Mouse (Mus musculus) forebrain, embryonic 11.5 days (tissue): ENCODE data around the gene Fbxl15. TPM values are rescaled to one million over a fixed set of nuclear protein-coding genes. Genes with fewer than 3 reads are reported as not detected.

Experiments
- ATAC-seq: fragments of 200-750 bp; cut with Nextera tagmentation; replicated peaks from 2 replicates; pipeline ENCODE4 v1.8.0; 2017; ENCODE audit warnings: moderate TSS enrichment; ENCODE audit not compliant: low FRiP score
- DNase-seq: peaks from one replicate; pipeline ENCODE4 v3.0.0-alpha.2; 2017; ENCODE audit warnings: low spot score
- H3K27ac ChIP-seq: fragments of 300-500 bp; sonication (generic); 2 replicates; pipeline ENCODE4 v1.5.1; 2014; ENCODE audit warnings: low read depth, low read length
- H3K27me3 ChIP-seq: fragments of 300-500 bp; sonication (generic); 2 replicates; pipeline ENCODE4 v1.6.1; 2014; ENCODE audit warnings: mild to moderate bottlenecking, low read length, mixed read lengths; ENCODE audit not compliant: control insufficient read depth, insufficient read depth
- H3K36me3 ChIP-seq: fragments of 300-500 bp; sonication (generic); 2 replicates; pipeline ENCODE4 v1.6.1; 2014; ENCODE audit warnings: mild to moderate bottlenecking, low read length, moderate library complexity, mixed read lengths; ENCODE audit not compliant: control insufficient read depth, insufficient read depth
- H3K4me1 ChIP-seq: fragments of 300-500 bp; sonication (generic); replicated peaks from 2 replicates; pipeline ENCODE4 v1.6.1; 2014; ENCODE audit warnings: low read length, mixed read lengths; ENCODE audit not compliant: control insufficient read depth, insufficient read depth
- H3K4me2 ChIP-seq: fragments of 300-500 bp; sonication (generic); 2 replicates; pipeline ENCODE4 v1.6.1; 2014; ENCODE audit warnings: low read depth, mild to moderate bottlenecking, low read length, moderate library complexity, mixed read lengths; ENCODE audit not compliant: severe bottlenecking
- H3K4me3 ChIP-seq: fragments of 300-500 bp; sonication (generic); 2 replicates; pipeline ENCODE4 v1.5.1; 2014; ENCODE audit warnings: low read depth, low read length
- H3K9ac ChIP-seq: fragments of 300-500 bp; sonication (generic); 2 replicates; pipeline ENCODE4 v1.6.1; 2014; ENCODE audit warnings: low read length
- H3K9me3 ChIP-seq: fragments of 300-500 bp; sonication (generic); 2 replicates; pipeline ENCODE4 v1.6.1; 2016; ENCODE audit warnings: low read length, mixed read lengths; ENCODE audit not compliant: control insufficient read depth
- WGBS: fragments of 180-500 bp; shearing (Covaris S2); extraction: QIAGEN DNeasy Blood & Tissue Kit; methylation state at CpG from one replicate; pipeline ENCODE4 v1.1.7; 2014; 5-methylcytosine and 5-hydroxymethylcytosine counted together
- polyA plus RNA-seq: library from polyadenylated mRNA; unstranded; fragments of >200 nt; fragmentation: Nextera tagmentation; extraction: Ambion mirVana; gene quantifications from 2 replicates; pipeline ENCODE4 v1.2.1, GENCODE M21; 2014

Gene Fbxl15
- polyA plus RNA-seq, 1 experiment from 2014 or later: 25.8 TPM

- Histone ChIP-seq H3K27ac (no peak overlapping the region), H3K9me3 (no peaks in the 10 kb centered on the region), H3K4me2 (no peak overlapping the region), H3K27me3 (peaks cover 7% of the 10 kb centered on the region), H3K9ac (no peak overlapping the region), H3K36me3 (no peaks in the 10 kb centered on the region), H3K4me3 (no peak overlapping the region), H3K4me1 (peaks cover 7% of the 10 kb centered on the region; the same call in 1 of the 2 replicates)
- WGBS: 58% methylated on average over 4 of the region's 4 CpGs
- ATAC-seq: no peak
- no peak for DNase-seq
These were observed 30.4 kb downstream of the Fbxl15 start for GRCm38 (mm10) chr19:46358381-46358780.

DNA sequence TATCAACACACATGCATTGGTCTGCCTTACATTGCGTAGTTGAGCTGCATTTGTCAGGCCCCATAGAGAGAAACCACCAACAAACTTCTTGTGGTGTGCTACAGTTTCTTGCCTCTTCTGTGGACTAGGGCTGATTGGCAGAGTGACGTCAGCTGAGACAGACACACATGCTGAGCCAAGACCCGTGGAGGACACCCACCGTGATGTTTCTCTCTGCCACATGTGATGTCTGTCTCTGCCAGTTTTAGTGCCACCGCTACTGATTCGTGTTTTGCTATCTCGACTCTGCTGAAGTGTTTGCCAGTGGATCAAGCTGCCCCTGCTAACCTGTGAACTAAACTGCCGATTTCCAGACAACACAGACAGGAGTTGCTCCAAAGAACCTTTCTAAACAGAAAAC, 34.1 kb downstream of the Fbxl15 start:
- no peak for DNase-seq
- H3K9me3 ChIP-seq: no peaks in the 10 kb centered on the region
- H3K27me3 ChIP-seq: peaks cover 6% of the 10 kb centered on the region
- peaks cover 5% of the 10 kb centered on the region; the same call in 1 of the 2 replicates for H3K4me1 ChIP-seq
- ATAC-seq: no peak
- no peak overlapping the region for H3K27ac ChIP-seq
- WGBS: 91% methylated on average over 8 of the region's 8 CpGs
- no peaks in the 10 kb centered on the region for H3K36me3 ChIP-seq
- no peak overlapping the region for H3K4me2 ChIP-seq
- no peak overlapping the region for H3K9ac ChIP-seq
- no peak overlapping the region for H3K4me3 ChIP-seq

GRCm38 (mm10) chr19:46363294-46364009, 35.5 kb downstream of the Fbxl15 start:
- 86% methylated on average over 11 of the region's 11 CpGs for WGBS
- Histone ChIP-seq H3K27me3 (no peaks in the 10 kb centered on the region), H3K4me2 (no peak overlapping the region), H3K9me3 (no peaks in the 10 kb centered on the region), H3K27ac (no peak overlapping the region), H3K4me3 (no peak overlapping the region), H3K36me3 (no peaks in the 10 kb centered on the region), H3K9ac (no peak overlapping the region), H3K4me1 (no peaks in the 10 kb centered on the region)
- DNase-seq: no peak
- no peak for ATAC-seq

- no peak overlapping the region for H3K4me3 ChIP-seq
- no peak overlapping the region for H3K9ac ChIP-seq
- no peaks in the 10 kb centered on the region for H3K36me3 ChIP-seq
- H3K27ac ChIP-seq: no peak overlapping the region
- no peaks in the 10 kb centered on the region for H3K4me1 ChIP-seq
- H3K4me2 ChIP-seq: no peak overlapping the region
- ATAC-seq: no peak
- no peaks in the 10 kb centered on the region for H3K9me3 ChIP-seq
- H3K27me3 ChIP-seq: no peaks in the 10 kb centered on the region
- 90% methylated on average over 23 of the region's 23 CpGs for WGBS
- no peak for DNase-seq
These were observed 40.0 kb downstream of the Fbxl15 start for GRCm38 (mm10) chr19:46367798-46368590.

GRCm38 (mm10) chr19:46369204-46369603, 41.2 kb downstream of the Fbxl15 start:
- no peak overlapping the region for H3K4me3 ChIP-seq
- no peaks in the 10 kb centered on the region for H3K36me3 ChIP-seq
- H3K27me3 ChIP-seq: no peaks in the 10 kb centered on the region
- peak; percentile 61 for DNase-seq
- no peak overlapping the region for H3K9ac ChIP-seq
- no peaks in the 10 kb centered on the region for H3K4me1 ChIP-seq
- ATAC-seq: no peak
- no peak overlapping the region for H3K27ac ChIP-seq
- 38% methylated on average over 4 of the region's 4 CpGs for WGBS
- no peaks in the 10 kb centered on the region for H3K9me3 ChIP-seq
- H3K4me2 ChIP-seq: no peak overlapping the region

DNA sequence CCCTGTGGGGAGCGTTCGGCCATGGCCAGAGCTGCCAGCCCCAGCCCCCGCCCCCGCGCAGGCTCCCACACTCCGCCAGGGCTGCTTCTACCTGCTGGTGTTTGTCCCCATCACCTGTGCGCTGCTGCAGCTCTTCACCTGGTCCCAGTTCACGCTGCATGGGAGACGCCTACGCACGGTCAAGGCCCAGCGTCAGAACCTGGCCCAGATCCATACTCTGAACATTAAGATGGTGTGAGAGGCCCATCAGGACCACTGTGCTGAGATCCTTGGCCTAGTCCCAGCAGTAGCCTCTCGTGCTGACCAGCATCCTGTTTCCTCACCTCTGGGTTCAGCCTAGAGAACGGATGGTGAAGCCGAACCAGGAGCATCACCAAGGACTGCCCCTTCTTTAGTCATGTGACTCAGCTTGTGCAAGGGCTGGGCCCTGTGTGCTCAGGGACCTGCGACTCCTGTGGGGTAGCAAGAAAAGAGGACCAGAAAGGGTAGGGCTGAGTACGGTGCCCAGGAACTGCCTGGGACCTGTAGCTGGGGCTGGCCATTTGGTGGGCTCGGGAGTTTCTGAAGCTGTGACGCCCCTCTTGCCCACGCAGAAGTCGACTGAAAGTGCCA, 46.6 kb downstream of the Fbxl15 start:
- ATAC-seq (0 out of 2 replicates have a peak, but pooled peaks have one; percentile 27), DNase-seq (no peak)
- 46% methylated on average over 21 of the region's 21 CpGs for WGBS
- Histone ChIP-seq H3K27me3 (no peaks in the 10 kb centered on the region), H3K4me3 (no peak overlapping the region), H3K9me3 (no peaks in the 10 kb centered on the region), H3K36me3 (peaks cover 3% of the 10 kb centered on the region), H3K4me2 (no peak overlapping the region), H3K4me1 (no peaks in the 10 kb centered on the region), H3K9ac (no peak overlapping the region), H3K27ac (no peak overlapping the region)

- Histone ChIP-seq H3K27ac (no peak overlapping the region), H3K27me3 (no peaks in the 10 kb centered on the region), H3K4me2 (no peak overlapping the region), H3K4me3 (no peak overlapping the region), H3K4me1 (no peaks in the 10 kb centered on the region), H3K9me3 (no peaks in the 10 kb centered on the region), H3K9ac (no peak overlapping the region), H3K36me3 (peaks cover 5% of the 10 kb centered on the region)
- 64% methylated on average over 5 of the region's 5 CpGs for WGBS
- DNase-seq (no peak), ATAC-seq (no peak)
These were observed 47.5 kb downstream of the Fbxl15 start for GRCm38 (mm10) chr19:46375489-46375888.

- 70% methylated on average over 4 of the region's 4 CpGs for WGBS
- no peak for DNase-seq
- H3K27ac ChIP-seq: no peak overlapping the region
These were observed 47.9 kb downstream of the Fbxl15 start for GRCm38 (mm10) chr19:46375891-46376290.

More at GRCm38 (mm10) chr19:46375891-46376290, 47.9 kb downstream of the Fbxl15 start:
- Histone ChIP-seq H3K4me2 (no peak overlapping the region), H3K9me3 (no peaks in the 10 kb centered on the region), H3K36me3 (peaks cover 9% of the 10 kb centered on the region), H3K4me1 (no peaks in the 10 kb centered on the region), H3K9ac (no peak overlapping the region), H3K27me3 (no peaks in the 10 kb centered on the region), H3K4me3 (no peak overlapping the region)
- no peak for ATAC-seq
